Mouse (Mus musculus) midbrain, embryonic 13.5 days (tissue): ENCODE results near the gene 9430097D07Rik. TPM values are rescaled to one million over a fixed set of nuclear protein-coding genes. Genes with fewer than 3 reads are reported as not detected.
A peak's percentile ranks its signal among the peaks of the same experiment; 100 is the strongest.

Experiments used
- ATAC-seq: fragments of 200-750 bp; cut with Nextera tagmentation; 2 replicates; pipeline ENCODE4 v1.8.0; 2017; ENCODE audit warnings: mild to moderate bottlenecking, moderate TSS enrichment, moderate library complexity
- H3K27ac ChIP-seq: fragments of 300-500 bp; sonication (generic); 2 replicates; pipeline ENCODE4 v1.5.1; 2015; ENCODE audit warnings: inconsistent platforms, mild to moderate bottlenecking, moderate library complexity
- H3K27me3 ChIP-seq: fragments of 300-500 bp; sonication (generic); 2 replicates; pipeline ENCODE4 v1.6.1; 2015; ENCODE audit warnings: mild to moderate bottlenecking, inconsistent platforms
- H3K36me3 ChIP-seq: fragments of 300-500 bp; sonication (generic); 2 replicates; pipeline ENCODE4 v1.6.1; 2015; ENCODE audit warnings: mild to moderate bottlenecking, inconsistent platforms
- H3K4me1 ChIP-seq: fragments of 300-500 bp; sonication (generic); replicated peaks from 2 replicates; pipeline ENCODE4 v1.6.1; 2015; ENCODE audit warnings: inconsistent platforms
- H3K4me2 ChIP-seq: fragments of 300-500 bp; sonication (generic); replicated peaks from 2 replicates; pipeline ENCODE4 v1.6.1; 2015; ENCODE audit warnings: moderate library complexity, mild to moderate bottlenecking, inconsistent platforms
- H3K4me3 ChIP-seq: fragments of 300-500 bp; sonication (generic); replicated peaks from 2 replicates; pipeline ENCODE4 v1.5.1; 2015; ENCODE audit warnings: mild to moderate bottlenecking, inconsistent platforms
- H3K9ac ChIP-seq: fragments of 300-500 bp; sonication (generic); replicated peaks from 2 replicates; pipeline ENCODE4 v1.6.1; 2015; ENCODE audit warnings: mild to moderate bottlenecking, inconsistent platforms
- H3K9me3 ChIP-seq: fragments of 300-500 bp; sonication (generic); 2 replicates; pipeline ENCODE4 v1.6.1; 2016; ENCODE audit warnings: mild to moderate bottlenecking, inconsistent platforms
- WGBS: fragments of 180-500 bp; shearing (Covaris S2); methylation state at CpG from one replicate; pipeline ENCODE4 v1.1.7; 2015; 5-methylcytosine and 5-hydroxymethylcytosine counted together
- polyA plus RNA-seq: library from polyadenylated mRNA; unstranded; fragments of >200 nt; fragmentation: Nextera tagmentation; extraction: Ambion mirVana; gene quantifications from 2 replicates; pipeline ENCODE4 v1.2.1, GENCODE M21; 2015

Gene 9430097D07Rik
- 0.34 and 0.55 TPM in 2 replicates for polyA plus RNA-seq

DNA sequence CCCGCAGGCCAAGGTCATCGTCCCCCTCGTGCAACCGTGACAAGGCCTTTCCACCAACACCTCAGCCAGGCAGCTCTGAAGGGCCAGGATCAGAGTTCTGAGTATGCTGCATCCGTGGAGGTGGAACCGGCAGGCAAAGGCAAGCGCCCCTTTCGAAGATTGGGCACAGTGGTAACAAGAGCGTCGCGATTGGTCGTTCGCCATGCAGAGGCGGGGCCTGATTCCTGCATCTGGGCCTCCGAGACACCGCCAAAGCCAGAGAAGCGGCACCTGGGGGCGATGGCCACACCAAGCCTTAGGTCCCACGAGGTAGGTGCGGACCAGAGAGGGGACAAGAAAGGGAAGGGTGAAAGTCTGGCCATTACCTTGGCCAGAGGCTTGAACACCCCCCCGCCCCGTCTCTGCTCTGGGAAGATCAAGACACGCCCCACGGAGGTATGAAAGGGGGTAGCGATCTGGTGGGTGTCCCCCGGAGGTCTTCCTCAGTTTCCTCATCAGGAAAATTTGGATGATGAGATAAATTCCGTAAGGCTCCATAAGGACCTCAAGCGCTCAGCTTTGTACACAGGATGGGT is at the start of gene 9430097D07Rik:
TSS of gene 9430097D07Rik (minus strand) at position 99 of the 575 bp plus-strand sequence.
- peaks cover 10% of the 10 kb centered on the region for H3K36me3 ChIP-seq
- H3K9ac ChIP-seq, result peak within 1 kb of the TSS; percentile 73
- ATAC-seq, result peak; percentile 68
- no peak within 1 kb of the TSS for H3K27ac ChIP-seq
- peaks cover 30% of the 10 kb centered on the region for H3K4me1 ChIP-seq
- peaks cover 43% of the 10 kb centered on the region for H3K27me3 ChIP-seq
- peak within 1 kb of the TSS; percentile 98 for H3K4me2 ChIP-seq
- peak within 1 kb of the TSS; percentile 54 for H3K4me3 ChIP-seq
- WGBS, result 7% methylated on average over 28 of the region's 28 CpGs
- H3K9me3 ChIP-seq, result no peaks in the 10 kb centered on the region

GRCm38 (mm10) chr2:32624111-32624748 is 48.7 kb upstream of the 9430097D07Rik start:
- WGBS, result 77% methylated on average over 5 of the region's 5 CpGs
- Histone ChIP-seq H3K9ac (no peak overlapping the region), H3K9me3 (no peaks in the 10 kb centered on the region), H3K36me3 (no peaks in the 10 kb centered on the region), H3K4me3 (no peak overlapping the region), H3K4me1 (peaks cover 73% of the 10 kb centered on the region), H3K27me3 (no peaks in the 10 kb centered on the region), H3K27ac (no peak overlapping the region), H3K4me2 (no peak overlapping the region)
- no peak for ATAC-seq

DNA sequence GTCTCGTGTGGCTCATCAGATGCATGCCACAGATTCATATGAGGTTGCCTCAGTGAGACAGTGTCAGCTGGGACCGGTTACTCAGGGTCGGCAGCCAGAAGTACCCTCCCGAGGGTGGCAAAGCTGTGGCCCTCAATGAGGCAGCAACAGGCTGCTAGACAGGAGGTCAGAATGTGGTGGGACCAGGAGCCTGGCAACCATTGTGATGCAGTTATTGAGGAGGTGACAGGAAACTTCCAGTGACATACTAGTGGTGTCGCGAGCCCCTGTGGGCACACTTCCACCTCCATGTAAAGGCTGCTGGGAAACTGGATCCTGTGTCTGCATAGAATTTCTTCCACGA is 46.0 kb upstream of the 9430097D07Rik start, which contains the start of gene Ak1:
TSS of gene Ak1 (plus strand) at position 242 of the 343 bp plus-strand sequence.
- 58% methylated on average over 7 of the region's 7 CpGs for WGBS
- Histone ChIP-seq H3K4me3 (no peak within 1 kb of the TSS), H3K36me3 (peaks cover 5% of the 10 kb centered on the region; the same call in 1 of the 2 replicates), H3K4me1 (peaks cover 59% of the 10 kb centered on the region), H3K27me3 (no peaks in the 10 kb centered on the region), H3K4me2 (no peak within 1 kb of the TSS), H3K9me3 (0 out of 2 replicates have a peak, but pooled peaks cover 3% of the 10 kb centered on the region), H3K27ac (peak within 1 kb of the TSS; percentile 32; the same call in 1 of the 2 replicates), H3K9ac (no peak within 1 kb of the TSS)
- ATAC-seq, result no peak

GRCm38 (mm10) chr2:32620682-32621516 is 45.4 kb upstream of the 9430097D07Rik start:
- WGBS, result 56% methylated on average over 4 of the region's 4 CpGs
- peaks cover 5% of the 10 kb centered on the region; the same call in 1 of the 2 replicates for H3K36me3 ChIP-seq
- H3K4me2 ChIP-seq, result no peak overlapping the region
- no peak overlapping the region for H3K9ac ChIP-seq
- H3K27ac ChIP-seq, result peak overlapping the region; percentile 32; the same call in 1 of the 2 replicates
- peaks cover 53% of the 10 kb centered on the region for H3K4me1 ChIP-seq
- H3K27me3 ChIP-seq, result no peaks in the 10 kb centered on the region
- no peak overlapping the region for H3K4me3 ChIP-seq
- H3K9me3 ChIP-seq, result 0 out of 2 replicates have a peak, but pooled peaks cover 3% of the 10 kb centered on the region
- ATAC-seq, result no peak

GRCm38 (mm10) chr2:32618051-32618450 is 42.6 kb upstream of the 9430097D07Rik start:
- Histone ChIP-seq H3K4me3 (no peak overlapping the region), H3K27ac (no peak overlapping the region), H3K4me1 (peaks cover 38% of the 10 kb centered on the region), H3K9ac (no peak overlapping the region), H3K9me3 (0 out of 2 replicates have a peak, but pooled peaks cover 3% of the 10 kb centered on the region), H3K36me3 (peaks cover 14% of the 10 kb centered on the region; the same call in 1 of the 2 replicates), H3K4me2 (no peak overlapping the region), H3K27me3 (no peaks in the 10 kb centered on the region)
- no peak for ATAC-seq
- 53% methylated on average over 9 of the region's 9 CpGs for WGBS

- peaks cover 38% of the 10 kb centered on the region for H3K4me1 ChIP-seq
- H3K27ac ChIP-seq, result no peak overlapping the region
- 91% methylated on average over 4 of the region's 4 CpGs for WGBS
- H3K36me3 ChIP-seq, result peaks cover 14% of the 10 kb centered on the region; the same call in 1 of the 2 replicates
- 0 out of 2 replicates have a peak, but pooled peaks cover 3% of the 10 kb centered on the region for H3K9me3 ChIP-seq
- ATAC-seq, result no peak
- H3K4me3 ChIP-seq, result no peak overlapping the region
- no peaks in the 10 kb centered on the region for H3K27me3 ChIP-seq
- no peak overlapping the region for H3K9ac ChIP-seq
- H3K4me2 ChIP-seq, result no peak overlapping the region
Observed at GRCm38 (mm10) chr2:32617601-32618000, 42.1 kb upstream of the 9430097D07Rik start.

GRCm38 (mm10) chr2:32617109-32617508 is 41.6 kb upstream of the 9430097D07Rik start:
- H3K27ac ChIP-seq, result no peak overlapping the region
- no peak overlapping the region for H3K9ac ChIP-seq
- no peaks in the 10 kb centered on the region for H3K27me3 ChIP-seq
- no peak overlapping the region for H3K4me3 ChIP-seq
- H3K4me2 ChIP-seq, result no peak overlapping the region
- 97% methylated on average over 1 of the region's 1 CpGs for WGBS
- peaks cover 14% of the 10 kb centered on the region; the same call in 1 of the 2 replicates for H3K36me3 ChIP-seq
- no peak for ATAC-seq
- H3K4me1 ChIP-seq, result peaks cover 38% of the 10 kb centered on the region
- 0 out of 2 replicates have a peak, but pooled peaks cover 3% of the 10 kb centered on the region for H3K9me3 ChIP-seq

DNA sequence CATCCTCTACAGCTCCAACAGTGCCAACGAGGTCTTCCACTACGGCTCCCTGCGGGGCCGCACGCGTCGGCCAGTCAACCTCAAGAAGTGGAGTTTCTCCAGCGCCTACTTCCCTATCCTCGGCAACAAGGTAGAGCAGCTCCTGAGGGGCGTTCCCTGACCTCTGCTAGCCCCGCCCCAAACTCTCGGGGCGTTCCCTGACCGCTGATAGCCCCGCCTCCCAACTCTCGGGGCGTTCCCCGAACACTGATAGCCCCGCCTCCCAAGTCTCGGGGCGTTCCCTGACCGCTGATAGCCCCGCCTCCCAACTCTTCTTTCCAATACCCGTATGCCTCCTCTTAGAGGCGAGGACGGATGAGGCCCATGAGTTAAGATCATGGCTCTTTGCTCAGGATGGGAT is 36.8 kb upstream of the 9430097D07Rik start:
- no peak overlapping the region for H3K4me2 ChIP-seq
- WGBS, result 66% methylated on average over 26 of the region's 26 CpGs
- no peak overlapping the region for H3K9ac ChIP-seq
- H3K4me1 ChIP-seq, result peaks cover 23% of the 10 kb centered on the region
- no peak overlapping the region for H3K27ac ChIP-seq
- H3K36me3 ChIP-seq, result peaks cover 9% of the 10 kb centered on the region; the same call in 1 of the 2 replicates
- peaks cover 6% of the 10 kb centered on the region; the same call in 1 of the 2 replicates for H3K27me3 ChIP-seq
- no peak overlapping the region for H3K4me3 ChIP-seq
- ATAC-seq, result no peak
- H3K9me3 ChIP-seq, result no peaks in the 10 kb centered on the region

DNA sequence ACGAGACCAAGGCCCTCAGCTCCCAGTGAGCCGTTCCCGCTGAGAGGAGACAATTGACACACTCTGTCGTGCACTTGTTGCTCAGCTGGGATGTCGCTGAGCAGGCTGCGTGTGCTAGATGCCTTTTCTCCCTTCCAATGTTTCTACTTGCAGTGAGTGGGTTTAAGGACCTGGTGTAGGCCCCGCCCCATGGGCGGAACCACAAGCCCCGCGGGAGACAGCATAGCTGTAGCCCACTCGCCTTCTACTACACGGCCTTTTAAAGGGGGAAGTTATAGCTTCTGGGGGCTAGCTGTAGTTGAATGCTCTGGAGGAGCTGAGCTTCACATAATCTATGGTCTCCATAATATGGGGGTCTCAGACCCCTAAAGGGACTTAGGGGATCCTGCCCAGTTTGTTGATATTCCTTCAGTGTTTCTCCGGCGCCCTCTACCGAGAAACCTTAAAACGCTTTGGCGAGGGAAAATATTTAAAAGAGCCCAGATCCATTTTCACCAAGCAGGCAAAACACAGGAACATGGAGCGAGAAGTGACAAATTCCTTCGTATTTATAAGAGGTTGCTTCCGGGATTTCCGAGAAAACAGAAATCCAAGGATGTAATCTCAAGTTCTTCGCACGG is 35.2 kb upstream of the 9430097D07Rik start:
- peaks cover 7% of the 10 kb centered on the region; the same call in 1 of the 2 replicates for H3K27me3 ChIP-seq
- H3K9ac ChIP-seq, result 0 out of 2 replicates have a peak overlapping the region, but pooled peaks have one; percentile 30
- H3K36me3 ChIP-seq, result peaks cover 9% of the 10 kb centered on the region; the same call in 1 of the 2 replicates
- peak overlapping the region; percentile 24 for H3K4me3 ChIP-seq
- H3K4me1 ChIP-seq, result peaks cover 26% of the 10 kb centered on the region
- WGBS, result 17% methylated on average over 23 of the region's 23 CpGs
- peak overlapping the region; percentile 49 for H3K4me2 ChIP-seq
- H3K27ac ChIP-seq, result no peak overlapping the region
- no peak for ATAC-seq
- H3K9me3 ChIP-seq, result no peaks in the 10 kb centered on the region

- Histone ChIP-seq H3K9me3 (no peaks in the 10 kb centered on the region), H3K9ac (no peak overlapping the region; the same call in 1 of the 2 replicates), H3K4me1 (peaks cover 26% of the 10 kb centered on the region), H3K4me3 (0 out of 2 replicates have a peak overlapping the region, but pooled peaks have one; percentile 8), H3K4me2 (peak overlapping the region; percentile 91), H3K27me3 (peaks cover 7% of the 10 kb centered on the region; the same call in 1 of the 2 replicates), H3K36me3 (no peaks in the 10 kb centered on the region), H3K27ac (no peak overlapping the region)
- WGBS, result 43% methylated on average over 18 of the region's 18 CpGs
- ATAC-seq, result no peak
Observed at GRCm38 (mm10) chr2:32608778-32609435, 33.4 kb upstream of the 9430097D07Rik start.
